Mouse (Mus musculus) right cerebral cortex, postnatal 4 days (tissue): ENCODE results near the gene Gm43638.
"Not testable (repeated sequence)": the region's sequence is repeated elsewhere in the genome, so short reads cannot be mapped to it uniquely, and the experiment has no call there.

ENCODE experiments used
- DNase-seq: peaks from one replicate; pipeline ENCODE4 v3.0.0-alpha.2; 2022

The Gm43638 gene

DNA sequence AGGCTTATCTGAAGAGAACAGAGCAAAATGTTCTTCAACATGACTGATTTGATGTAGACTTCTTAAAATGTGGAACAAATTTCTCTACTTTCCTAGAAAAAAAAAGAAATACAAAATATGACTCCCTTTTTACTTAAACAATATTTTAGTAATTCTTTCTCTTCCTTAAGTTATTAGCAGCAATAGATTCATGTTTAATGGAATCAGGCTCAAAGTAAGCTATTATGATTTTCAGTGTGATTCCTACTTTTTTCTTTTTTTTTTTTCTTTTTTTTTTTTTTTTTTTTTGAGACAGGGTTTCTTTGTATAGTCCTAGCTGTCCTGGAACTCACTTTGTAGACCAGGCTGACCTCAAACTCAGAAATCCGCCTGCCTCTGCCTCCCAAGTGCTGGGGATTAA is at the start of gene Gm43638:
Gene Gm43638, minus strand, starts transcription at position 101 of the 400 bp plus-strand sequence.
- DNase-seq: not testable (repeated sequence)

DNA sequence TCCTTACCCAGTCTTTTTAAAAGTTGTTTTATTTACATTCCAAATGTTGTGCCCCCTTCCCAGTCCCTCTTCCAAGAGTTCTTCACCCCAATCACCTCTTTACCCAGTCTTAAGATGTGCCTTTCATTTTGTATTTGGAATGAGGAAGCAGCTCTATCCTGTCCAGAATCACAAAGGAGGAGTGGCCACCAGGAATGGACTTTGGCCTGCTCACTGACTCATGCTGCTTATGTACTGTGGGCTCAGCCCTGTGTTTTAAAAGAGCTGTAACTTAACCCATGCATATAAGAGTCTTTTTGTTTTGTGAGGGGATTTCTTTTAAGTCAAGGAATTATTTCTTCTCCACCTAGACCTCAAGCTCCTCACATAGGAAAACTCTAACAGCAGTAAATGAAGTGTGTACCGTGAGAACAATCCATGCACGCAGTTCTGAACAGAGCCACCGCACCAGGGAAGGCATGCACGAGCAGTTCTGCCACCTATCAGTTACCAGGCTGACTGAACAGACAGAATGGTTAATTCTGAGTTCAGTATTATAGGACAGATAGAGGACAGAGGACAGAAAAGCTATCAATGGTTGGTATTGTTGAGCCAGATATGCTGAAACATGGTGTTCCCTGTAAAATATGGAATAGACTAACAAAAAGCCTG is 49.5 kb upstream of the Gm43638 start:
- DNase-seq: no peak

DNA sequence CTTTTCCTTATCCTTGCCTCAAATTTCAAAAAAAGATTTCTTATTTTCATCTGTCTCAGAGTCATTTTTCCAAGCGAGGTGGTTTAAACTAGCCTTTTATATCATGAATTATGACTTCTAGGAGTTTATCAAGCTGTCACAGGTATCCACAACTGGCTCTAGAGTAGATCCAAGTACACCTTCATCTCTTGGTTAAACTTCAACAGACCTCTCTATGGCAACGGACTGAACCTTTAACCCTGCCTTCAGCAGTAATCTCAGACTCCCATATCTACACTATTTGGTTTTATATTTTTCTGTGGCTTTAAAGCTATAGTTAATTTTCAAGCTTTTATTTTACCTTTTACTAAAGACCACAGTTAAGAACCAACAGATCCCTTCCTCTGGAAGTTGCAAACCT is 45.7 kb upstream of the Gm43638 start:
- DNase-seq: no peak

DNA sequence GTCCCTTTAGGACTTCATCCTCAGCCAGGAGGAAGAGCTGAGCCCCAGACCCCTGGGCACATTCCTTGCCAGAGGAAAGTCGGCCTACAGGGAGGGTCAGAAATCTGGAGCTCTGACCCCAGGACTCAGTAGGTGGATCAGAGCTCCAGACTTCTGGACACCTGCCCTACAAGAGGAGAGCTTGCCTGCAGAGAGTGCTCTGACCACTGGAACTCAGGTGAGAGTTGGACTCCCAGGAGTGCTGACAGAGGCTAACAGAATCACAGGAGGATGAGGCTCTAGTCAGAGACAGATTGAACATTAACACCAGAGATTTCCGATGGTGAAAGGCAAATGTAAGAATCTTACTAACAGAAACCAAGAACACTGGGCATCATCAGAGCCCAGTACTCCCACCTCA is 37.0 kb upstream of the Gm43638 start:
- DNase-seq: not testable (repeated sequence)

DNA sequence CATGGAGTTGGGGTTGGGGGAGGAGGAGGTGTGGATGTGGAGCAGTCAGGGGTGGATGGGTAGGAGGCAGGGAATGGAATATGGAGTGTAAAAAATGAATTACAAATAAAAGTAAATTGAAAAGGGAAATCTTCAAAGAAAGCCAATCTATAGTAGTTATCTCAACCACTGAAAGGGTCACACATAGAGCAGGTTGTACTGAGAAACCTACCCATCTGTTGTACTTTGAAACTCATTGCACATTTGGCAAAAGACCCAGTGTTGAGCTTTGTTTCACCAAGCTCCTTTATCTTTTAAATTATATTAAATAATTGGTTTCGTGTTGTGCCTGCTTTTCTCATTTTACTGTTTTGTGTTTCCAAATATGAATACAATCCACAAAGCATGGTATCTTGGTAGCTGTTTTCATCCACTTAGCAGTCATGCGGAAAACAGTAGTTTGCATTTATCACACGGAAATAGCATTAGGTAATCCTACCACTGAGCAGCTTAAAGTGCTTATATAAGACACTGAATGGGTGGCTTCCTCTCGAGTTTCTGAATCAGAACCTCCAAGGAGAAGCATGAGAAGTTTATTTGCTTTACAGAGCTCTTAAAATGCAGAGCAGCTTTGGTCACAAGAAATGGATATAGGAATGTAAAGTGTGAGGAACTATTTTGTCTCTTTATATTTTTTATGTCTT is 19.3 kb upstream of the Gm43638 start:
- DNase-seq: no peak

DNA sequence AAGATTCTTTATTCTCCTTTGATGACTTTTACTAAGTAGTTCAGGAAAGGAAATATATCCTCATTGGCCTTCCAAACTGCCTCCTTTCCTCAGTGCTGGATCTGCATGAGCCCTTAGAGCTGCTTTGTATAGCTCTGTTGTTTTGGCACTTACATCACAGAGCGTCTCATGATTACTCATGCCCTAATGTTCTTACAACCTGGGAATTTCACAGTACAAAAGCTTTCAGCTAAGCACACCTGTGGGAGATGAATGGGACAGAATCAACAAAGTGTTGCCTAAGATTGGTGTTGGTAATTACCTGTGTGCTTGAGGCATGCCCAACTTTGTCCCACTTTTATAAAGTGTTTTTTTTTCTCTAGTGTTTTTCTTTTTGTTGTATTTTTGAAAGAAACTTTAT is 16.1 kb upstream of the Gm43638 start:
- DNase-seq: no peak

DNA sequence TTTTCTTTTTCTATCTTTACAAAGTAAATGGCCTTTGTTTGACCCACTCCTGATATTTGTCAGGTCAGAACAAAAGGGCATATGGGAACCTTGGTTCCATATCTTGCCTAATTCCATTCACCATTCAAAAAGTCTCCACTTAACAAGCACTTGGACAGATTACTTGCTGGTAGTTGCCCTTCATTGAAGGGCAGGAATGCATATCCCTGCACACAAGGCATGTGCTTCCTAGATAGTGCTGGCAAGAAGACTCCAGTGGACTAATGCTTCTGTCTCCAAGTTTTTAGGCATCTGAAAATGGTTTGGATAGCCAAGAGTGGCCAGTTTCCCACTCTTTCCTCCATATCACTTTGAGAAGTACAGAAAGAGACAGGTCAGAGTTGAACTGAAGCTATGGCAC is 12.7 kb upstream of the Gm43638 start:
- no peak for DNase-seq

DNA sequence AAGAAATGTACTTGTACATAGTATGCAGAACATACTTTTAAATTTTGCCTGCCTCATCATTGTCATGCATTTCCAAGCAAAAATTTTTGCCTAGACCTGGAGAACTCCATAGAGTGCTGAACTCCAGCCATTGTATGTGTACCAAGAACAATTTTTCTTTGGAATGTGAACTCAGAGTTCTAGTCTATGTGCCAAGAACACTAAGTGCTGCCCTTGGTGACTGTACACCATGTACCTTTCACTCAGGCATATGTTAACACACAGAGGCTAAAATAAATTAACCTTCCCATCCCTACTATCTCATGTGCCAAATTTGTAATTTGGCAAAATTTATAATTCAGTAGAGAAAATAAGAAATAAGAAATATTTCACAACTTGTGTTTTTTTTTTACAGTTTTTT is 12.3 kb upstream of the Gm43638 start:
- no peak for DNase-seq

DNA sequence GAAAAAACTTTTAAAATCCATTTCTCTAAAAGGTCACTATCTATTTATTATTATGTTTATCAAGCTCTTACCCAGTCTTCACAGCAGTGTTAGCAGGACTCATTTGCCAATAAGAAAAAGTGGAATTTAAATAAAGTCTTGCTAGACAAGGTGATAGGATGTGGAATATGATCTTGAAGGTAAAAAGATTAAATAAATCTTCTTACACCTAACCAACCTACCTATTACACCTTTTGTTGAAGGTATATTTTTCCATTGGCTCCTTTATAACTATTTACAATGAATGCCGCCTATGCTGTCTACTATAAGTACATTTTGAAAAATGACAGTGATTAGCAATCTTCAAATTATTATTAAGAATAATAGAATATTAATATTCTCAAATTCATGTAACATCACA is 4.2 kb upstream of the Gm43638 start, which contains the start of gene Ugt2a1:
Gene Ugt2a1, minus strand, starts transcription at position 101 of the 400 bp plus-strand sequence.
- DNase-seq: no peak

DNA sequence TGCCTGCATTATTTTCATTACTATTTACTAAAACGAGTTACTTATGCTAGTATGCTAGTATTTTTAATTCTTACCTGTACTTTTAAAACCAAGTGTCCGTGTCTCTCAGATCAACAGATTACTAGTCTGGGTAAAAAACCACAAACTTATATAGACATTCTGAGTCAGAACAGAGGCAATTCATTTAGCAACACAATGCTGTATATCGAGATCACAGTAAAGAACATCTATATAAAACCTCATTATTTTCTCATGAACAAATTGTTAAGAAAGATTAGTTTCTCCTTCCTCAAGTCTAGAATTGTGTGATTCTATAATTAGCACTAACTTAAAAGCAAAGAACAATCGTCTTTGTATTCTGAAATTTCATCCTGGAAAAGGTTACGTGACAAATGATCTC is 4.4 kb downstream of the Gm43638 start, which contains the start of gene Ugt2a2:
Gene Ugt2a2, minus strand, starts transcription at position 101 of the 400 bp plus-strand sequence.
- DNase-seq: no peak

DNA sequence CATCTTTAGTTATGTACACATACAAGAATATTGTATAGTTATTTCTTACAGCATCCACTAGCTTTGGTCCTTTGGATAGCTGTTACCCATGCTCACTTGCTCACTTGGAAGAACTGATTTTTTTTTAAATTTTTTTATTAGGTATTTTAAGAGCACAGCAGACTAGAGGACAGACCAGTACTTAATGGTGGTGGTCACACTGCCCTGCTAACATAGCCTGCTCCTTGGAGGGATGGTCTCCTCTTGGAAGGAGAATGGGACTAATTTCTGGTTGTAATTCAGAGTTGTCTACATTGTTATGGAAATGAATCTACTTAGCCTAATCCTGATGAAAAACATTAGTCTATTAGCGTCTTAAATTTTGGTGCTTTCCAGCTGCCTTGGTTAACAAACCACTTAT is 27.8 kb downstream of the Gm43638 start:
- no peak for DNase-seq

DNA sequence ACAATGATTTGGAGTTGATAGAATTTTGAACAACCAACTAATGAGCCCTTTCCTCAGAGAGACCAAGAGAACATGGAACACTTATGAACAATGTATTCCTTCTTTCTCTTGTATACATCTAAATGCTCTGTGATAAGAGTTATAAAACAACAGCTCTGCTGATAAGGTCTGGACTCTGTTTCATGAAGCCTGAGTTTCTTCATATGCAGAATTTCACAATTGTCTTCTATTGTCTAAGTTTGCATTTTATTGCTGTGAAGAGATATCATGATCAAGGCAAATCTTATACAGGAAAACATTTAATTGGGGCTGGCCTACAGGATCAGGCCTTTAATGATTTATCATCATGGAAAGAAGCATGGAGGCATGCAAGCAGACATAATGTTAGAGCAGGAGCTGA is 28.9 kb downstream of the Gm43638 start:
- no peak for DNase-seq

DNA sequence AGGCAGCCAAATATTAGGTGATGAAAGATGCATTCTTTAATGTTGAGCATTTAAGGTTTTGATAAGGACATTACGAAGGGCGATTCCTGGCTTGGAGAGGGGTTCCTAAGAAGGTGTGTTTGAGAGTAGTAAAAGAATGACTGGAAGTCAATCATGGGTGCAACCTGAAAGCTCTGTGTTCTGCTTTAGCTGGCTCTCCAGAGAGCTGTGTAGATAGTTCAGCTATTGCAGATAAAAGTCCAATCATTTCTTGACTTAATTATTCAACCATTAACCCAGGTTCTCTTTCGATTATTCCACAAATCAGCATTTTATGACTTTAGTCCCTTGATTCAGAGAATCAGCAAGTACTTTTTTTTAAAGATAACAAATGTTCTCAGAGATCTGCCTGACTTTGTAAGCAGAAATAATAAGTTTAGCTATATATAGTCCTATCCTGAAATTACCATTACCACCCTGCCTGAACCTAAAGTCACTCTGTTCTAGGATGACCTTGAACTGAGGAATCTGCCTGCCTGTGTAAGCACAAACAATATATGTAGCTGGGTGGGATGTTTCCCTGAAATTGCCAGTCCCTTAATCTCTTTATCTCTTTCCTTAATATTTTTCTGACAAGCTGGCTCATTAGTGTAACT is 30.3 kb downstream of the Gm43638 start:
- no peak for DNase-seq

DNA sequence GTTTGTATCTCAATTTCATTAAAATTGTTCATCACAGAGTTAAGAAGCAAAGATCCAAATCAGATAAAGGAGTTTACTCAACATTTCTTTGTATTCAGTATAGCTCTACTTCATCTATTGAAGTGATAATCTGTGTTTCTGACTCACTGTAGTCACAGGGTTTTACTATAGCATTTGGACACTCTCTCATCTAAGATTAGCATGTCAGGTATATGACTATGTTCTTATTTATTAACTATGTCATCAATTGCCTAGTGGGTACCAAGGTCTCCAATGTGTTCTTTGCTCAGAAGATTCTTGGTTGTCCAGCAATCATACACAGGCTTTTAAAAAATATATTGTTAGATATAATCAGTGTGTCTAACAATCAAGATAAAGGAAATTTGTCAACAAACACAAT is 31.1 kb downstream of the Gm43638 start:
- no peak for DNase-seq

DNA sequence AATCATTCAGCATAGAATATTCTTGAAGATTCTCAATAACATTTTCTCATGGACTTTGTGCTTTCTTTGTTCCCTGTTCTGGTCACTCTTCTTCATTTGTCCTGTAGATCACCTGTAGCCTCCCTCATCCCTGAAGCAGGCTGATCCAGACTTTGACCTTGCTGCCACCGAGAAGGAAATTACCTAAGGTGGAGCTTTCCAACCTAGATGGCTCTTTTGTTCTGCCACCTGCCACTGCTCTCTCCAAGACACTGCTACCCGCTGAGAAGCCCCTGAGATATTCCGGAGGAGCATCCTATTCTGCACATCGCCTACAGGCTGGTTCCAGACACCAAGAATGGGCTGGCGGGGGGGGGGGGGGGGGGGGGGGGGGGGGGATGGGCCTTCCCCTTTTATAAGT is 34.1 kb downstream of the Gm43638 start:
- not testable (repeated sequence) for DNase-seq

DNA sequence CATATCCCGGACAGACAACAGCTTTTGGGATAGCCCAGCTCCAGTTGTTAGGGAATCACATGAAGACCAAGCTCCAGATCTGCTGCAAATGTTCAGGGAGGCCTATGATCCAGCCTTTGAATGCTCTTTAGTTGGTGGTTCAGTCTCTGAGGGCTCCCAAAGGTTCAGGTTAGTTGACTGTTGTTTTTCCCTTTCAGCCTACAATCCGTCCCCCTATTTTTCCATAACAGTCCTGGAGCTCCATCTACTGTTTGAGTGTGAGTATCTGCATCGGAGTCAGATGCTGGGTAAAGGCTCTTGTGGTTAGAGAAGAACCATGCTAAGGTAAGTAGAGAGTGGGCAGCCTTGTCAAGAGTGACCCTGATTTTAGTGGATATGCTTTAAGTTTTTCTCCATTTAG is 50.3 kb downstream of the Gm43638 start:
- no peak for DNase-seq

DNA sequence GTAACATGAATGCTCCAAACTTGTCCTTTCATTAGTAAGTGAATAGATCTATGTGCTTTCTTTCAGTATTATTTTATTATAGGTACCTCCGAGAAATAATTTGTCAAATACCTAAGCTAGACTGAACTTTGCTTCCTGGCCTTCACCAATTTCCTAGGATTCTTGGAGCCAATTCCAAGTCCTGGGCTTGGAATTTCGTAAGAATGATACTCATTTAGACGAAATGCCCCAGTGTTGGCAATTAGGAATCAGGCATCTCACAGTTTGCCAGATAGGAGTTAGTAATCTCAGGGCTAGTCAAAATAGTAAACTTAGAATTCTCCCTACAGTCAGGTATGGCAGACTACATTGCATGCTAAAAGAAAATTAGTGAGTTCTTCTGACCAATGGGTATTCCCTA is 60.9 kb downstream of the Gm43638 start:
- no peak for DNase-seq

DNA sequence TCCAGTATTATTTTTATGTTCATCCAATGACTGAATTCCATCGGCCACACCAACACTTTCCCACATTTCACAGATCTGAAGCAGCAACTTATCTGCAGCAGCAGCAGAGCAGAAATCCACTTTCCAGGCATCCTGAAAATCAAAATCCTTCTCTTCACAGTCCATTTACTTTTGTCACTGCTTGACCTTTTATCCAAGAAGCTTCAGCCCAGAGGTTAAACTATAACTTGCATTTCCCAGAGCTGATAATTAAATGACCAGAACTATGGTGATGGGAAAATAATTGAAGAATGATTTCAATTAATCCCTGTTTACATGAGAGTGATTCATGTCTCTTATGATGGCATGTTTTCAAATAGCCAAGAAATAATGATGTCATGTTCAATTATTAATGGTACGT is 62.6 kb downstream of the Gm43638 start, which contains the start of gene Ugt2b38:
Gene Ugt2b38, minus strand, starts transcription at position 163 of the 400 bp plus-strand sequence.
- DNase-seq: not testable (repeated sequence)
